Mouse (Mus musculus) adrenal gland, adult 2 months (tissue): ENCODE measurements around the gene Fgfbp3. TPM values are rescaled to one million over a fixed set of nuclear protein-coding genes. Genes with fewer than 3 reads are reported as not detected.
"Not testable (repeated sequence)": the region's sequence is repeated elsewhere in the genome, so short reads cannot be mapped to it uniquely, and the experiment has no call there.

Source experiments
- DNase-seq: peaks from one replicate; pipeline ENCODE4 v3.0.0; 2021
- polyA plus RNA-seq: library from polyadenylated mRNA; depleted of rRNA; stranded (reverse); fragments of >200 nt; gene quantifications from 2 replicates; pipeline ENCODE4 v1.2.3, GENCODE M21; 2012; rRNA removed
- total RNA-seq, 2 experiments: library from RNA; stranded (reverse); gene quantifications; 2 replicates each; pipeline ENCODE4 v1.2.3; 2021

The Fgfbp3 gene
- total and polyA plus RNA-seq, 3 experiments, result 1.8 to 17.5 (median 5.6) TPM

DNA sequence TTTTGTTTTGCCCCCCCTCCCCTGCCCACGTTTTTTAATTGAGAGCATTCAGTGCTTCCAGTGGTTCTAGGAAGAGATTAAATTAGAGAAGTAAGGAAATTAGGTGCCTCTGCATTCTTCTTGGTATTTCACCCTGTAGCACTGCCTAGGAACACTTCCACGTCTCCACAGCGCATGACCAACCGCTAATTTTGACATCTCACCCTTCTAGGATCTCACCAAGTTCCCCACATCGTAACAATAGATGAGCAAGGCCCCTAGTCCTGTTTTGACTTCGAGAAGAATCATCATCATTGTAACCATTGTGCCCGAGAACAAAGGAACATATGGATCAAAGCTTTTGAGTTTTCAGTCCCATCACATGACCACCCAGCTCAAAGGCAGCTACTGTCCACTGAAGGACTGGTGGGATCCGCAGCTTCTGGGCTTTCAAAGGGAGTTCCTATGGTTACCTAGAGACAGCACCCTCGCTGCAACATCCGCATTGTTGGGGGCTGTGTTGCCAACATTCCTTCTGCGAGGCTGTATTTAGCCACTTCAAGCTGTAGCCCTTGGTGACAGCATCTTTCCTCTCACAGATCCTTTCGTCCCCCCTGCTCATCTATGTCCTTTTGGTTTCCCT is 8.9 kb downstream of the Fgfbp3 start:
- no peak for DNase-seq

DNA sequence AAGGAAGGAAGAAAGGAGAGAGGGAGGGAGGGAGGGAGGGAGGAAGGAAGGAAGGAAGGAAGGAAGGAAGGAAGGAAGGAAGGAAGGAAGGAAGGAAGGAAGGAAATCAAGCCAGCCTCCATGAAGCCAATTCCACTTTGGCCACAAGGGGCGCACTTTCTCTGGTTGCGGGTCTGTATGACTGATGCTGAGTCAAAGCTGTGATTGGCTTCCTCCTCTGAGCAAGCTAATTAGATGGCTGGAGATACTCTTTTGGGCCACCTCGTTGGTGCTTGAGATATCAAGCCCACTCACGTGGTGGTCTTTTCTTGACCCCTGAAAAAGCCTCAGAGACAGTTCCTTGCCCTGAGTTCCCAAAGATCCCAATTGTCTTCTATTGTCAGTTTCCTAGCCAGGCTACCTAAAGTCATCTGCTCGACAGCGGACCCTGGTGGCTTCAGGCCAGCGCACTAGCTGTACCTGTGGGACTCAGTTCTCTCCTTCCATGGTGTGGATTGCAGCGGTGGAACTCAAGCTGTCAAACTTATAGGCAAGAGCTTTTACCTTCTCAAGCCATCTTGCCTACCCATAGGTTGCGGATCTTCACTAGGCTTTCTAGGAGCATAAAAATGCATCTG is 9.6 kb downstream of the Fgfbp3 start:
- DNase-seq, result peak; percentile 64

DNA sequence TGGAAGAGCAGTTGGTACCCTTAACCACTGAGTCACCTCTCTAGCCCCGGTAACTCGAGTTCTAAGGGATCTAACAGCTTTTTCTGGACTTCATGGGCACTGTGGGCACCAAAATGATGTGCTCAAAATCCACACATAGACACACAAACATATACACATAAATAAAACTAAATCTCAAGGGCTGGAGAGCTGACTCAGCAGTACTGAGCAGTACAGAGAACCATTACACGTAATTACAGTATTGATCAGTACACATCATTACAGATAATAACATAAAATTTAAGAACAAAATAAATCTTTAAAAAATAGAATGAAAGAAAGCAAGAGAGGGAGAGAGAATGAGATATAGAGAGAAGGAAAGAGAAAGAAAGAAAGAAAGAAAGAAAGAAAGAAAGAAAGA is 10.3 kb downstream of the Fgfbp3 start:
- no peak for DNase-seq

DNA sequence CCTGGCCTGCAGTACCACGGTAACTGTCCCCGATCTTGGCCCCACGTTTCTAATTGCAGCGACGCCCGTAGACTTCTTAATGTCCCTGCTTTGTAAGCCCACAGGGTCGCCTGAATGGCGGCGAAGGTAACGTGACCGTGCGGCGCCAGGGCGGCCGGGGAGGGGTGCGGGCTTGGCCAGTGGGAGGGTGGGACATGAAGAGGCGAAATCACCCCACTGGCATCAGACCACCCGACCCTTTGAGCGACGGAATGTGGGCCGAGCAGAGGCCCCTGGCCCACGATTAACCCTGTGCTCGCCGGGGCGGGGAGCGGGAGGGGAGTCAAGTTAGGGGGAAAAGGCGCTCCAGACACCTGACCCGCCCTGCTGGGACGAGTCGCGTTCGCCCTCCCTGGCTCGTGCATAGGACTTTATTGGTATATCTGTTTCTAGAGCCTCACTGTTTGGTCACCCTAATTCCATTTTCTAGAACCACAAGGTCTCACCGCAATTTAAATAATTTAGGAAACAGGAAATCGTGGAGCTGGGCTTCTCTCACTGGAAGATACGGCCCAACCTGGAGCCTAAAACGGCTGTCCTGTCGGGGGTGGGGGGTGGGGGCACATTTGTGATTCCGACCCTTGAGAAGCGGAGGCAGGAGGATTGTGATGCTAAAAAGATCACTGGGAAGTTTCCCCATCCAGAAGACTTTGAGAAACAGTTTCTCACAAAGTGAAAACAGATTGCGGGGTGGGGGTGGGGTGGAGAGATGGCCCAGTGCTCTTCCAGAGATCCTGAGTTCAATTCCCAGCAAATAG is 15.0 kb downstream of the Fgfbp3 start:
- DNase-seq, result peak; percentile 65

DNA sequence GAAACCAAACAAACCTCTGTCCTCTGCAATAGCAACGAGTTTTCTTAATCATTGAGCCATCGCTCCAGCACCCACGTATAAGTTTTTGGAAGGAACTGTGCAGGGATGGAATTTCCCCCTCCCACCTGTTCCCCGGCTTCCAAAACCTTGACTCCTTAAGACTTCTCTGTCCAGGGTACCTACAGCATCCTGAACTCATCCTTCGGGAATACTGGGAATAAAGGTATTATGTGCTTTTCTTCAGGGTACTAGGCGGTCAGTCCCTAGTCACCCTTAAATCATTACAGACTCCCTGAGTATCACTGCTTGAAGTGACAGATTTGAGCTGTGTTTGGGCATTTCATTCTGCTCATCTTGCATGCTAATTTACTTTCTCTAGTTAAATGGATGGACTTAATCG is 16.0 kb downstream of the Fgfbp3 start:
- DNase-seq, result no peak

DNA sequence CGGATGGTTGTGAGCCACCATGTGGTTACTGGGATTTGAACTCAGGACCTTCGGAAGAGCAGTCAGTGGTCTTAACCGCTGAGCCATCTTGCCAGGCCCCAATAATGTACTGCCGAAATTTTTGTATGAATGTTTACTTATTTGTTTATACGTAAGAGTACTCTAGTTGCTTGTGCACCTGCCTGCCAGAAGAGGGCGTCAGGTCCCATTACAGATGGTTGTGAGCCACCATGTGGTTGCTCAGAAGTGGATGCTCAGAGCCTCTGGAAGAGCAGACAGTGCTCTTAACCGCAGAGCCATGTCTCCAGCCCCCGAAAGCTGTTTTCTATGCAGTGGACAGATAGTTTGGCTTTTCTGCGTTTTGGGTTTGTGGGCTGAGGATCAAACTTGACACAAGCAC is 21.6 kb downstream of the Fgfbp3 start:
- DNase-seq, result peak; percentile 17

DNA sequence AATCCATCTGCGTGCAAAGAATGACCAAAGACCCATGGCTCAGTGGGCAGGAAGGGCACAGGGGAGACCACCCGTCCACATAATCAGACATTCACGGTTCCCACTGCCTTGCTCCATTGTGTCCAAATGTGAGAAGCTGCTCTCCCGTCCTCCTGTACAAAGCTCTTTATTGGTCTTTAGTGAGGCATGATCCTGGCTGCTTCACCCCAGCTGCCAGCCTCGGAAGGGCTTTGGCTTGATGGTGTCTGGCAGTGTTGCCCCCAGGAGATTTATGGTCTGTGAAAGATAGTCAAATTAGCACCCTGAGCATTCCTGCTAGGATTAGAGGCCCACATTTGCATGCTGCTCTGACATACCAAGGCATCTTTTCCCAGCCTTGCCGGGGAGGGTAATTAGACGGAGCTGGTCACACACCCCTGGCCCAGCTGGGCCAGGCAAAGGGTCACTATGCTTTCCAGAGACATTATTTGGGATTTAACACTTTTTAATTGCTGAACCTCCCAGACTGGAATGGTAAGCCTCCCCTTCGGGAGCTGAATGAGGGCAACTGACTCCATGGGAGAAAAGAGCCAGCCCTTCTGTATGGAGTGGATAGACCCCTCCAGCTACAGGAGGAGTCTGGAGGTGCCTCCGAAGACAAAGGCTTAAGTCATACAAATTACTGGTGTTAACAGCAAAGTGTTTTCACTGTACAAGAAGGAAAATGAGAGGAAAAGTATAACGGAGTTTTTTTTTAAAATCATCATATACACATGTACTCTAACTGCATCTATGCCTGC is 22.4 kb downstream of the Fgfbp3 start:
- no peak for DNase-seq

DNA sequence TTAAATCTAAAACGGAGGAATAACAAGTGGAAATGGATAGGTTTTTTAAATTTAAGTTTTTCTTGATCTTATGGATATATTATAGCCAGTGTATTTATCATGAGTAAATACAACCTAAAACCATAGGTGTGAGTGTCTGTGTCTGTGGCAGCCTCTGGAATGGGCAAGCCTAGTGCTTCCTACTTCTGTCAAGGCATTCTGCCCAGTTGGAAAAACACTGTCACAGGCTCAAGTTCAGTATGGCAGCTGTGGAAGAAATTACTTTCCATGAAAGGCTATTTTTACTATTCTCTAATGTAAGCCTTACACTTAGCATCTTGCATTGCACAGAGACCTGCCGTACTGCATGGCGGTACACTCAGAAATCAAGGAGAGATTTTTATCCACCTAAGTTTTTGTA is 27.7 kb downstream of the Fgfbp3 start:
- no peak for DNase-seq

DNA sequence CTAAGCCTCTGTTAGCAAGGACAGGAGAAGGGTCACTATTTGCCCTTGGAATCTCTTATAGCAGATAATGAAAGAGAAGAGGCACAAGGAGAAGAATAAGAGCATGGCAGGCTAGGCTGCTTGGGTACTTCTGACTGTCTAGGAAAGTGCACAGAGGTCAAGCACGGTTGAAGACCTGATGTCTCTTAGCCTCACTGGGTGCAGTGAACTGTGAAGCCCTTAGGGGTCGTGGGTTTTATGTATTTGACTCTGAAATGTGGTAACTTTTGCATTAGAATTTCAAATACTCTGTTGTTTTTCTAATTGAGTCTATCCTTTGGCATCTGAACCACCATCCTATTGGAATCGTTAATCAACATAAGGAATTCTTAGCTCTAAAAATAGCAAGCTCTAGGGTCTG is 31.7 kb downstream of the Fgfbp3 start:
- no peak for DNase-seq

DNA sequence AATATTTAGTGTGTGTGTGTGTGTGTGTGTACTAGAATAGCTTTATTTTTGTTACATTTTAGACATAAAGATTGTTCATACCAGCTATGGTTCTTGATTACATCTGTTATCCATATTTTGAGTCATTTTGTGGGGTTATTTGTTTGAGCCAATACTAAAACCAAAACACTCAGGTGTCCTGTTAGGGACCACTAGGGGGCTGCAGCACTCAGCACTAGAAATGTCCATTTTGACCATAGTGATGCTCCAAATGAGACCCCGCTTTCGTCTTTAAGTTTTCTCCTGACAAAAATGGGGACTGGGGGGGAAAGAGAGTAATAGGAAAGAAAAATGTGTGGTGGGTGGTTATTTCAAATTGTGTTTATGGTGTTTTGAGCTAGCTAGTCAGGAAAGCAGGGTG is 33.1 kb downstream of the Fgfbp3 start:
- DNase-seq, result no peak

DNA sequence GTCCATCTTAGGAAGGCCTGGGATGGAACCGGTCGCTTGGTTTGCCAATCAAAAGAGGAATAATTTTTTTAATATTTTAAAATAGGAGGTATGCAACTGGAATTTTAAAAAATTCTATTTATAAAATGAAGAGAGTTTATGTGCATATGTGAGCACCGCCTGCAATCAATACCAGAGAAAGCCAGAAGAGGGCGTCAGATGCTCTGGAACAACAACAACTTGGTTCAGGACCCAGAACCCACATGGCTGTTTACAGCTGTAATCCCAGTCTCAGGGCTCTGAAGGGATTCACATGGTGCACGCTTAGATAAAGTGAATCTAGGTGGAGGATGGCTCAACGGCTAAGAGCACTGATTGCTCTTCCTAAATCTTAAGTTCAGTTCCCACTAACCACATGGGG is 36.3 kb downstream of the Fgfbp3 start:
- DNase-seq, result no peak

DNA sequence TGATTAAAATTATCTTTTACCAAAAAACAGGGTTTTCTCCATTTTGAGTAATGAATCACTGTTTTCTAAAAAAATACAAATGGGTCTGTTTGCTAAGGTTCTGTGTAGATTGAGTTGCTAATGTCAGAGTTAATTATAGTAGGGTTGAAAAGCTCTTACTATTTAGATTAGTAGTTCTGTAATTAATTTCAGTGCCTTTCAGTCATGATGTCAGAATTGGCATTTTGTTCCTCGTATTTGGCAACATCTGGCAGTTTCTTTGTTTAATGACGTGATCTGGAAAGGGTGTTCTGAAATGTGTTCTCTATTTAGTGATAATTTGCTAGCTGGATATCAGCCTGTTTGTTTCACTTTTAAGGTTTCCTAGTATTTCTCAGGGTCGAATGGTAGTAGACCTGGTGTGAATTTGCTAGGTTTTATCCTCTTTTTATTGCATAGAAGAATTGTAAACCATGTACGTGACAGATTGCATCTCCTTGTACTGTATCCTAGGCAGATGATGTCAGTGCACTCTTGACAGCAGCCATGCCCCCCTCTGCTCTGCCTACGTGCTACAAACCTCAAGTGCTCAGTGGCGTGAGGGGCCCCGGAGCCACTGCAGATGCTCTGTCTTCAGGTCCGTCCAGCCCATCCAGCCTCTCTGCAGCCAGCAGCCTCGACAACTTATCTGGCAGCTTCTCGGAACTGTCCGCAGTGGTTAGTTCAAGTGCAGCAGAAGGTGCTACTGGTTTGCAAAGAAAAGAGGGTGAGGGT is 40.5 kb downstream of the Fgfbp3 start:
- DNase-seq, result no peak

DNA sequence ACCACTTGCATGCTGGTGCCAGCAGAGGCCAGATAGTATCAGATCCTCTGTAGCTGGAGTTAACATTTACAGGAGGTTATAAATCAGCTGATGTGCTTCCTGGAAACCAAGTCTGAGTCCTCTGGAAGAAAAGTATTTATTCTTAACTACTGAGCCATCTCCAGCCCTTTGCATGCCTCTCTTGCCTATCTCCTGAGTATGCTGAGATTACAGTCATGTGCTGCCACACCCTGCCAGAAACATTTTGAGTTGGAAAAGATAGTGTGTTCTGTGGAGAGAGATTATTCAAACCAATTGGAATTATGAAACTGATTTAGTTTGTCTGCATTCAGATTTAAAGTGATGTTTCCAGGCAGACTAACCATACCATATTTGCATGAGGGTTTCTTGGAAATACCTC is 42.1 kb downstream of the Fgfbp3 start:
- no peak for DNase-seq

DNA sequence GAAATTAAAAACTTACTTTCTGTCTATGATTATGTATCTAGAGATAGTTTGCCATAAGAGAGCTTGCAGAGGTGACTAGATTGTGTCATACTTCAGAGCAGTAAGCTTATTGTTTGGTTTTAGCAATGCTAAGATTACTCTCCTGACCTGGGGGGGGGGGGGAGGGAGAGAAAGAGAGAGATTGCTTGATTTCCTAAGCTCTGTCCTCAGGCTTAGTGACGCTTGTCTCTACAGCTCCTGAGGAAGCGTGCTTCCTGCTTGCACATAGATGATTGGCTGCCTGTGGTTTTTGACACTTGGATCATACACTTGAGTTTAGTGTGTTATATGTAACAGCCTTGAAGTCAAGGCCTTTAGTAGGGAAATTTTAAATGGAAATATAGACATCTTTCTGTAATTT is 44.8 kb downstream of the Fgfbp3 start:
- no peak for DNase-seq

DNA sequence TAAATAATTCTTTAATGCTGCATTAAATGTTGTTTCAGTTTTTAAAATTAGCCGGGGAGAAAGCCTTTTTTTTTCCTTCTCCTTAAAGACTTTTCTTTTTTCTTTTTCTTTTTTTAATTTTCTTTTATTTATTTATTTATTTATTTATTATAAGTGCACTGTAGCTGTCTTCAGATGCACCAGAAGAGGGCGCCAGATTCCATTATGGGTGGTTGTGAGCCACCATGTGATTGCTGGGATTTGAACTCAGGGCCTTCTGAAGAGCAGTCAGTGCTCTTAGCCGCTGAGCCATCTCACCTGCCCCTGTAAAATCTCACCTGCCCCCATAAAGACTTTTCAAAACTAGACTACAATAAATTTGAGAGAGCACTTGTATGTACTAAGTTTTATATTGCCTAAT is 50.7 kb downstream of the Fgfbp3 start:
- DNase-seq, result not testable (repeated sequence)

Other genes with a start within 250 kb of the Fgfbp3 start
- 10 to 100 TPM; 20.2 to 43.2 TPM for gene Ppp1r3c, start 183.0 kb downstream of the Fgfbp3 start, total RNA-seq
- gene Ppp1r3c, start 183.0 kb downstream of the Fgfbp3 start, polyA plus RNA-seq, result 3.1 and 3.9 TPM in 2 replicates
- gene Tnks2, start 85.4 kb downstream of the Fgfbp3 start, total RNA-seq, result 10 to 100 TPM; 86.4 to 99.1 TPM
- gene Tnks2, start 85.4 kb downstream of the Fgfbp3 start, polyA plus RNA-seq, result 14.6 and 17.4 TPM in 2 replicates
- 10 to 100 TPM; 22.9 to 28.2 TPM for gene Btaf1, start 6.5 kb upstream of the Fgfbp3 start, total RNA-seq
- 1.7 and 2.4 TPM in 2 replicates for gene Btaf1, start 6.5 kb upstream of the Fgfbp3 start, polyA plus RNA-seq